Mouse (Mus musculus): ENCODE measurements around the gene Nipa1.

Gene Nipa1

GRCm38 (mm10) chr7:56010318-56011017 lies 9.3 kb downstream of the Nipa1 start:
- peak in 1 of 2 experiments; percentile 18 for DNase-seq (ENCODE audit: low spot score in 2 of 2)

DNA sequence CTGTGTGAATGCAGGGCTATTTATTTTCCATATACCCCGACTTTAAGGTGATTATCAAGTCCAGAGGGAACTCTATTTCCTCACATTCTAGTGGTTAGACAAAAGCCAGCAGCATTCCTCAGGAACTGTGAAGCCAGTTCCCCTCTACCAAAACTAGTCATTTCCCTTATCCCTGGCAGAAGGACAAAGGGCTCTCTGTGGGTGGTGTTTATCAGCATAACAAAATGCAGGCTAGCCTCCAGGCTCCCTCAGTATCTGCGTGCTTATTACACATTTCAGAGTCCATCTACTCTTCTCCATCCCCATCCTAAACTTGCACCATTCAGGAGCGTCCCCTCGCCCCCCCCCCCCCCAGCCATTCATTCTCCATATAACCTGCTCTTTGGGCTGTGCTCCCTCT lies 20.8 kb downstream of the Nipa1 start:
- peak in 1 of 2 experiments; percentile 13 for DNase-seq (ENCODE audit: low spot score in 2 of 2)

- DNase-seq (ENCODE audit: low spot score in 2 of 2), result peak; percentile 66 to 78
Measured at GRCm38 (mm10) chr7:55995013-55995412, 24.7 kb downstream of the Nipa1 start.

- DNase-seq (ENCODE audit: low spot score in 2 of 2), result no peak
Measured at GRCm38 (mm10) chr7:55991858-55992257, 27.9 kb downstream of the Nipa1 start.

- DNase-seq (ENCODE audit: low spot score in 2 of 2), result no peak
Measured at GRCm38 (mm10) chr7:55991129-55991528, 28.6 kb downstream of the Nipa1 start.

- DNase-seq (ENCODE audit: low spot score in 2 of 2), result peak; percentile 79 to 87
Measured at GRCm38 (mm10) chr7:55986526-55987214, 33.1 kb downstream of the Nipa1 start.

GRCm38 (mm10) chr7:55984754-55985153 lies 35.0 kb downstream of the Nipa1 start:
- no peak for DNase-seq (ENCODE audit: low spot score in 2 of 2)

DNA sequence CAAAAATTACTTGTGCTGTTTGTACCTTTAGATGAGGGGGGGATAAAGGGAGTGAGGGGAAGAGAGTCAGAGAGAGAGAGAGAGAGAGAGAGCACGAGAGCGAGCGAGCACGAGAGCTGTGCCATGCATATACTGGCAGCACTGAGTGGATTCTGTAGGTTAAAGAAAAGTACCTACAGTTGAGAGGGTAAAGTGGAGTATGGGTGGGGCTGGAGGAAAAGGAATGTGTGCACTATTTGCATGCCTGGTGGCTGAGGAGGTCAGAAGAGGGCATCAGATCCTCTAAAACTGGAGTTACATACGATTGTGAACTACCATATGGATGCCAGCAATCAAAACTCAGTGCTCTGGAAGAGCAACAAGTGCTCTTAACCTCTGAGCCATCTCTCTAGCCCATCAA lies 36.6 kb downstream of the Nipa1 start:
- no peak for DNase-seq (ENCODE audit: low spot score in 2 of 2)

DNA sequence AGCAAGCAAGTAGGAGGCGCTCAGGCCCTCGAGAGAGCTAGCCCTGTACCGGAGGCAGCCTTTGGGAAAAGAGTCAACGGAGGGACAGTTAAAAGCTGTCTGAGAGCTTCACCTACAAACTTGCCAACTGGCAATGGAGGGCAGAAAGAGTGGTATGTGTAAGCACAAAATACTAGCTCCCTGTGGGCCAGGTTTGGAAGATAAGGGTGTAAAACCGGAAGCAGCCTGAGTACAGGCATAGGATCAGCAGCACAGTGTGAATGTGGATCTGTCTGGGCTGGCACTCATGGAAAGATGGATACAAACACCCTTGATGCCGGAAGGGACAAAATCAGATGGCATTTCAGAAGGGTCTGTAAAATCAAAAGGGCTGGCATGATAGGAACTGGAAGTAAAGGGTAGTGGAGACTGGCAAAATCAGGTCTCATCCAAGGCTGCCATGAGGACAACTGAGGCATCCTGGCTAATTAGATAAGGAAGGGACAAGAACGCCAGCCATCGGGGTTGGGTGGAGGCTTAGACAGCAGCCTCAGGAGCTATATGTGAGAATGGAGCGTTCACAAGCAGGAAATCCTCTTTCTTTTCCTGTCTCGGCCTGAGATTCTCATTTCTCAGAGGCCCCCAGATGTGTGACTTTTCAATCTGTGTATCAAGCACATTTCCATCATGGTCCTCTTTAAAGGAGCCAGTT lies 37.6 kb downstream of the Nipa1 start:
- DNase-seq (ENCODE audit: low spot score in 2 of 2), result no peak

- DNase-seq (ENCODE audit: low spot score in 2 of 2), result no peak
Measured at GRCm38 (mm10) chr7:55981511-55981910, 38.2 kb downstream of the Nipa1 start.

DNA sequence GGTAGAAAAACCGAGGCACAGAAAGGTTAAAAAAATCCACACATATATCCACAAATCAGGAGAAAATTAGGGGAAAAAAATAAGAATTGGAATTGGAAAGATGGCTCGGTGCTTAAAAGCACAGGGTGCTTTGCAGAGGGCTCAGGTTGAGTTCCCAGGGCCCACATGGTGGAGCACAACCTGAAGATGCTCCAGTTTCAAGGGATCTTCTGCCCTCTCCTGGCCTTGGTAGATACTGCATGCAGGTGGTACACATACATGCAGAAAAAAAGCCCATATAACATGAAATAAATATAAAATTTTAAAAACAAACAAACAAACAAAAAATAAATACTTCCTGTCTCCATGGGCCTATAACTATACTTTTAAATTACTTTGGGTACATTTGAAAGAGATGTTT lies 45.3 kb downstream of the Nipa1 start:
- DNase-seq (ENCODE audit: low spot score in 2 of 2), result no peak

- no peak for DNase-seq (ENCODE audit: low spot score in 2 of 2)
Measured at GRCm38 (mm10) chr7:55969415-55969814, 50.3 kb downstream of the Nipa1 start.

GRCm38 (mm10) chr7:55968258-55968901 lies 51.4 kb downstream of the Nipa1 start:
- no peak for DNase-seq (ENCODE audit: low spot score in 2 of 2)

- no peak for DNase-seq (ENCODE audit: low spot score in 2 of 2)
Measured at GRCm38 (mm10) chr7:55966866-55967460, 52.8 kb downstream of the Nipa1 start.

GRCm38 (mm10) chr7:55962004-55962908 lies 57.5 kb downstream of the Nipa1 start, which contains the start of gene Nipa2:
Gene Nipa2 (minus strand): TSS chr7:55962476.
- peak; percentile 95 to 96 for DNase-seq (ENCODE audit: low spot score in 2 of 2)

DNA sequence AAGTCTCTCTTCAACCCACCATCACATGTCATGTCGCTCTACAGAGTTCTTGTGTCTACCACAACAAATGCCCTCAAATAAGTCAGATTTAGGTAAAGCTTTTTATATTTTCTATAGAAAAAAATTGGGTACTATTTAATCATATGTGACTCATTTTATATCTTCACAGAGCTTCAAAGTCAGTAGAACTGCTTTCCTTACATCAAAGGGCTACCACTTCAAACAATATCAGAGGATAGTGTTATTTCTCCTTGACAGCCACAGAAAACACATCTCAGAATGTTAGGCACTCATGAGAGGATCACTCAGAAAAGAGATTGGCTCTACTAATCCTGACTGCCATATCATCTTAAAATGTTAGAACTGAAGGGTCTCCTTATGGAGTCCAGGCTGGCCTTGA lies 59.2 kb downstream of the Nipa1 start:
- DNase-seq (ENCODE audit: low spot score in 2 of 2), result no peak

DNA sequence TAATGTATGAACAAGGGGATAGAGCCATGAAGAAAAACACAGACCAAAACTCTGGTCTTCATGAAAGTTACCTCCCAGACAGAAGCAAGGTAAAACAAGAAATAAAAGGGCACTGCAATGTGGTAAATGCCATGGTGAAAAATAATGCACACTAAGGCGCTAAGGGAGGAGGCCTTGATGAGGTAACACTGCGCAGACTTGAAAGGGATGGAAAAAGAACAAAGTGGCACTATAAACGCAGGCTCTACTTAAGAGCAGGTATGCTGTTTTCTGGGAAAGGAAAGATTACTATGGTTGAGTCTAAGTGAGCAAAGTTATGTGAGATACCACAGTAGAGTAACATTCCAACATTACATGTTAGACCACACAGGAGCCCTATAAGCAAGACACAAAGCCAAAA lies 60.0 kb downstream of the Nipa1 start:
- DNase-seq (ENCODE audit: low spot score in 2 of 2), result no peak

GRCm38 (mm10) chr7:55957916-55958315 lies 61.8 kb downstream of the Nipa1 start:
- no peak for DNase-seq (ENCODE audit: low spot score in 2 of 2)

- no peak for DNase-seq (ENCODE audit: low spot score in 2 of 2)
Measured at GRCm38 (mm10) chr7:55957178-55957577, 62.6 kb downstream of the Nipa1 start.

- no peak for DNase-seq (ENCODE audit: low spot score in 2 of 2)
Measured at GRCm38 (mm10) chr7:55956054-55956453, 63.7 kb downstream of the Nipa1 start.

DNA sequence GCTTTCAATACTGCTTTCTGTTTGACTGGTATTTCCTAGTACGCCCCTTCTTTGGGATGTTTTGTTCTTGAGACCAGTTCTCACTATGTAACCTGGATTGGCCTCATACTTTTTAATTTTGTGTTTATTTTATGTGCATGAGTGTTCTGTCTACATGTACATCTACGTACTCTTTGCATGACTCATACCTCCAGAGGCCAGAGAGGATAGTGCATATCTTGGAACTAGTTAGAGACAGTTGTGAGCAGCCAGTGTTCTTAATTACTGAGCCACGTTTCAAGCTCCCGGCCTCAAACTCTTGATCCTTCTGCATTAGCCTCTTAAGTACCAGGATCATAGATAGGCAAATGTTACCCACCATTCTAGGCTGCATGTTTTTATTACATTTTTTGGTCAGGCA lies 81.4 kb downstream of the Nipa1 start:
- no peak for DNase-seq (ENCODE audit: low spot score in 2 of 2)

All from right cerebral cortex, postnatal 10 days (tissue).